Mouse (Mus musculus) urinary bladder, postnatal 36 days (tissue): Measurements from ENCODE around the gene Gadd45a.
"Not testable (repeated sequence)": the region's sequence is repeated elsewhere in the genome, so short reads cannot be mapped to it uniquely, and the experiment has no call there.

Experiments
- DNase-seq, 2 experiments: peaks; one replicate each; pipeline ENCODE4 v3.0.0; 2022; ENCODE audit warnings: low spot score in 2 of 2, mixed read lengths in 1 of 2

Gadd45a gene

GRCm38 (mm10) chr6:67019001-67019400, 18.3 kb downstream of the Gadd45a start:
- DNase-seq, result not testable (repeated sequence)

- no peak for DNase-seq
These were observed 18.9 kb downstream of the Gadd45a start for GRCm38 (mm10) chr6:67018365-67018764.

- DNase-seq, result no peak
These were observed 20.6 kb downstream of the Gadd45a start for GRCm38 (mm10) chr6:67016520-67017111.

GRCm38 (mm10) chr6:67015739-67016519, 21.3 kb downstream of the Gadd45a start:
- no peak for DNase-seq

GRCm38 (mm10) chr6:67014679-67015075, 22.6 kb downstream of the Gadd45a start:
- peak in 1 of 2 experiments; percentile 26 for DNase-seq

- no peak for DNase-seq
These were observed 23.1 kb downstream of the Gadd45a start for GRCm38 (mm10) chr6:67013949-67014678.

- DNase-seq, result no peak
These were observed 23.8 kb downstream of the Gadd45a start for GRCm38 (mm10) chr6:67013293-67013948.

GRCm38 (mm10) chr6:67011217-67011518, 26.1 kb downstream of the Gadd45a start:
- no peak for DNase-seq

- DNase-seq, result no peak
These were observed 26.7 kb downstream of the Gadd45a start for GRCm38 (mm10) chr6:67010370-67011216.

- DNase-seq, result no peak
These were observed 27.4 kb downstream of the Gadd45a start for GRCm38 (mm10) chr6:67009888-67010287.

GRCm38 (mm10) chr6:66999800-67000199, 37.5 kb downstream of the Gadd45a start:
- DNase-seq, result no peak

GRCm38 (mm10) chr6:66998645-66999044, 38.6 kb downstream of the Gadd45a start:
- DNase-seq, result peak in 1 of 2 experiments; percentile 26

- no peak for DNase-seq
These were observed 41.0 kb downstream of the Gadd45a start for GRCm38 (mm10) chr6:66996257-66996656.

GRCm38 (mm10) chr6:66995825-66996224, 41.4 kb downstream of the Gadd45a start:
- DNase-seq, result no peak

- no peak for DNase-seq
These were observed 42.3 kb downstream of the Gadd45a start for GRCm38 (mm10) chr6:66994981-66995380.

- DNase-seq, result no peak
These were observed 44.5 kb downstream of the Gadd45a start for GRCm38 (mm10) chr6:66992786-66993185.

- no peak for DNase-seq
These were observed 45.0 kb downstream of the Gadd45a start for GRCm38 (mm10) chr6:66992232-66992631.

- no peak for DNase-seq
These were observed 47.7 kb downstream of the Gadd45a start for GRCm38 (mm10) chr6:66989518-66989917.

GRCm38 (mm10) chr6:66989037-66989436, 48.2 kb downstream of the Gadd45a start:
- DNase-seq, result no peak

- DNase-seq, result no peak
These were observed 48.9 kb downstream of the Gadd45a start for GRCm38 (mm10) chr6:66988363-66988762.

- DNase-seq, result peak in 1 of 2 experiments; percentile 19
These were observed 49.6 kb downstream of the Gadd45a start for GRCm38 (mm10) chr6:66987643-66988042.
